Mouse (Mus musculus) olfactory bulb, adult 2 months (tissue): ENCODE results near the gene Intu.

Source experiments
- CTCF ChIP-seq: fragments of 200-500 bp; IDR thresholded peaks from 2 replicates; pipeline ENCODE4 v1.5.1; 2012; ENCODE audit warnings: low read depth, mild to moderate bottlenecking, low read length, moderate library complexity; ENCODE audit not compliant: insufficient read depth
- POLR2A ChIP-seq: fragments of 200-500 bp; IDR thresholded peaks from 2 replicates; pipeline ENCODE4 v1.6.1; 2012; ENCODE audit warnings: mild to moderate bottlenecking, low read depth, low read length, moderate library complexity; ENCODE audit not compliant: insufficient read depth

- no peak for TF ChIP-seq CTCF
- no peak for TF ChIP-seq POLR2A
Observed at GRCm38 (mm10) chr3:40525341-40525740, 5.7 kb upstream of the Intu start.
